Mouse (Mus musculus) gastrocnemius, postnatal 10 days (tissue): ENCODE measurements around the gene Gm43517. TPM values are rescaled to one million over a fixed set of nuclear protein-coding genes. Genes with fewer than 3 reads are reported as not detected.

Experiments
- DNase-seq: peaks from one replicate; pipeline ENCODE4 v3.0.0; 2021; ENCODE audit warnings: mixed read lengths
- long read RNA-seq, 2 experiments: library from polyadenylated mRNA; stranded (forward); transcript quantifications; one replicate each; pipeline ENCODE4 v2.0.0; 2021
- total RNA-seq, 2 experiments: library from RNA; stranded (reverse); gene quantifications; 2 replicates each; pipeline ENCODE4 v1.2.3; 2021

The Gm43517 gene
- not detected for total RNA-seq
- long read RNA-seq, experiment 1: 0 reads
- long read RNA-seq, experiment 2: 0 reads

GRCm38 (mm10) chr12:49384876-49385630 is at the start of gene Gm43517:
TSS of gene Gm43517 (plus strand) at chr12:49385174.
- peak; percentile 10 for DNase-seq

DNA sequence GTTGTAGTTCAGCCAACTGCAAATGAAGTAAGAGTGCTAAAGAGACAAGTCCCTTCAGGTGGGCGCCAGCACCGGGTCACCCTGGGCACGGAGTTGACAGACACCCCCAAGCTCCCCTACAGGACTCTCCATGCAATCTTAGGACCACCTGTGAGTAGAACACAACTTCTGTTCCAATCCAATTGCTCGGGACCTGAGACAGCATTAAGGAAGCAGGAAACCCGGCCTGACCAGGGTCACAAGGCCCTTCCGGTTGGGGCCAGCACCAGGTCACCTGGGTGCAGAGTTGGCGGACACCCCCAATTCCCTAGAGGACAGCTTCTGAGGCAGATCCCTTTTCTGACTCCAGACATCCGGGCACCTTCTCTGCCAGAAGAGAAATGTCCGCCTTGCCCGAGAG is 35.3 kb upstream of the Gm43517 start:
- no peak for DNase-seq

DNA sequence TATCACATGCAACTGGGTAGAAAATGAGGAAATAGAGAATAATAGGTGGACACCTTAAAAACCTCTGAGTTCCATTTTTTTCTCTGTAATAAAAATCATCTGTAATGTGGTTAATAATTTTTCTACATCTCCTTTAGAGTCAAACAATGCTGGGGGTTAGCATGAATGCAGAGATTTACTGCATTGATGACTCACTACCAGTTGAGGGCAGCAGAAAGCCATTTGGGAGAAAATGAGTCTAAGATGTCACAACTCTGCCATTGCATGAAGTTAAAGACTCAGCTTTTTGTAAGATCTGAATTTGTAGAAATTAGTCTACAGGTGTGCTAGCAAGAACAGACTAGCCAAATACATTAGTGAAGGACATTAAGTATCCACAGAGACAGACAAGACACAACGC is 16.0 kb upstream of the Gm43517 start:
- DNase-seq: no peak

DNA sequence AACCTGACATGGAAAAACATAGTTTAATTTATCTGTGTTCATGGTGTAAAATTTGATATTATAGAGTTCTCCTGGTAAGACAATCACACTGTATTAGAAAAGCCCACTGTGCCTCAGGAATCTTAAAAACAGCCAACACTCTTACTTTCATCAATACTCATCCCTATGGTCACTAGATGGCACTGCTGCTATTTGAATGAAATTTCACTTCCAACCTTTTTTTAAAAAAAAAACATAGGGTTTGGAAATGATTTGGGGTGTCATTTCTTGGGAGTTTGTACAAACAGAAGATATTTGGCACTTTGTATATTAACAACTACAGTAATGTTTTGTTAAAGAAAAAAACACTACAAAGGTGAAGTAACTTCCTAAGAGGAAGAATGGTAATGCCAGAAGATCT is 12.8 kb upstream of the Gm43517 start:
- no peak for DNase-seq

DNA sequence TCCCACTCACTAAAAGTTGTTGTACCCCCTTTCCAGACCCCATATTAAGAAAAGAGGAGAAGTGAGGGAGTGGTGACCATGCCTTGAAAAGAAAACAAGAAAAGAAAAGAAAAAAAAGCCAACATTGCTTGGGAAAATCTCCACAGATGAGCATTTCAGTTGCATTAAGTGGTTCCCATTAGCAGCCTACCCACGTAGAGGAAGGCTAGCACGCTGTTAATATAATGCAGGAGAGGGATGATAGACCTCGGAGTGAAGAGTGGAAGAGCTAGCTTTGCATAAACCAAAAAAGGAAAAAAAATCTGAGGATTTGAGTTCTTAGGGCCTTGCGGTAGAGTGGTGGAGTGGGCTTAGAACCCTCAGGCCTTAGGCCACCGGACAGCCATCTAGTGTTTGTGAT is 11.8 kb upstream of the Gm43517 start:
- DNase-seq: no peak

- no peak for DNase-seq
Observed at GRCm38 (mm10) chr12:49373821-49374605, 11.0 kb upstream of the Gm43517 start.

GRCm38 (mm10) chr12:49374606-49374995 is 10.4 kb upstream of the Gm43517 start:
- DNase-seq: no peak

GRCm38 (mm10) chr12:49375427-49376317 is 9.3 kb upstream of the Gm43517 start:
- DNase-seq: no peak

GRCm38 (mm10) chr12:49376318-49376992 is 8.5 kb upstream of the Gm43517 start:
- no peak for DNase-seq

DNA sequence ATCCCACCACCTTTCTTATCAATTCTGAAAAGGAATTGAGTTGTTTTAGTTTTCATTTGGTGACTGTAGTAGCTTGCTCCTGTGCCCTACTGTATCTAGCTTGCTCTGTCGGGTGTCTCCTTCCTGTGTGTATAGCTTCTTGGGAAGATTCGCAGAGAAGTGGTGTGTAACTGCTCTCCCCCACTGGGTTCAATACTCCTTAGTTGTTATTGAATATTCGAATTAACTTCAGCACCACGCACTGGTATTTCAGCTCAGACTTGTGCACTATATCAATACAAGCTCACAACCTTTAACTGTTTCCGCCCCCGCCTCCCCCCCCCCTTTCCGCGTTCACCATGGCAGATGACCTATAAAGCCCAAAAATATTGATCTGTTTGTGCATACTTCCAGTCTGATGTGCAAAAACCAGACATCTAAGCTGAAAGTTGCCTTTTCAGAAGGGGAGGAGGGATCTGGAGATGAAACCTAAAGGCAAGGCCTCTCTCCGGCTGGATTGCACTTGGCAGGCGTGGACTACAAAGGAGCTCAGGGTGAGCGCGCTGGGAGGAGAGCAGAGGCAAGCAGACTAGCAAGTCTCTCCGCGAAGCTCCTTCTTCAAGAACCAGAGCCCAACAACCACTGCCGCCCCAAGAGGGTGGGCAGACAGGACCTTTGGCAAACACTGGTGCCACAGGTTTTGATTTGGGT is 7.5 kb upstream of the Gm43517 start:
- no peak for DNase-seq

DNA sequence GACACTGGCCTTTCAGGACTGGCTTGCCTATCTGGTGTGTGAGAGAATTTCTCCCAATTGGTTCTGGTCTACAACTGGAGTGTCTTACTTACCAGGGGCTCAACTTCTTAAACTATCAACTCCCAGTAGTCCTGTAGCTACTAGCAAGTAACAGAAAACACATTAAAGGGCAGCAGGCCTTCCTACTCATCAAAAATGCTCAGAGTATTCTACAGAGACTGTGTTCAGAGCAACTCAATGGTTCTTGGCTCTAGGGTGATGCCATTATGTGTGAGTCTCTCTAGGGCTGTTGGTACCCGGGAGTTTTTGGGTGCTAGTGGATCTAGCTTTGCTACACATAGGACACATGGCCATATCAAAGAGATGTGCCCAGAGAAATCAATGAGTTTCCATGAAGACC is 6.1 kb upstream of the Gm43517 start:
- DNase-seq: no peak

GRCm38 (mm10) chr12:49379446-49379845 is 5.5 kb upstream of the Gm43517 start:
- DNase-seq: no peak

DNA sequence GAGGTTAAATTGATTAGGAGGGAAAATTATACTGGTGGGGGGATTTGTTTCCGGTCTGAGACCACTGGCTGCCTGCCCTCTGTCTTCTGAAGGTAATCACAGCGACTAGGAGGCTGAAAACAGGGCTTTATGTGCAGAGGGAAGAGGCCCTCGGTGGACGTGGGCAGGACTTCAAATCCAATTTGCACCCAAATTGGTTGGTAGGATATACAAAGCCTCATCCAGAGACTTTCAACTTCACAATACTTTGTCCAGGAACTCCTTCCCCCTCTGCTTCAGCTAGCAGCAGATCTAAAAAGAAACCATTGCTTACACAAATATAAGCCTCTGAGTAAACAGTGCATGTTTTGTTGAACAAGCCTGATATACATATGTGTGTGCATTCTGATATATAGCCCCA is 4.5 kb upstream of the Gm43517 start:
- no peak for DNase-seq

DNA sequence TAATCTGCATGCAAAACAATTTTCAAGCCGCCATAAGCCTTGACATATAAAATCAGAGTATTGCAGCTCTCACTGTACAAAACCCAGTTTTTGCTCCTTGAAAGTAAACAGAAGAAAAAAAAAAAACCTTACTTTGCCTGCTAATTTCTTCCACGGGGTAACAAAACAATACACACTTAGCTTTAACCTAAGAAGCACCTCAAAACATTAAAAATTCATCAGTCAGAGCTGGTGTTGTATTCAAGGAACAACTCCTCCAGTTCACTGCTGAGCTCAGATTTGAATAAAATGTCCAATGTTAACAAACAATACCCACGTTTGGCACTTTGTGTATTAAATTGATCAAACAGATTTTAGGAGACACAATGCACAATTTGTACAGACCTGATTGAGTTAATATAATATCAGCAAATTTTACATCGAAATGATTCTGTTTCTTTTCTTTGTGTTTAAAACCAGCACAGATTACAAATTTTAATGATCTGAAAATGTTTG is 3.9 kb upstream of the Gm43517 start:
- DNase-seq: no peak

DNA sequence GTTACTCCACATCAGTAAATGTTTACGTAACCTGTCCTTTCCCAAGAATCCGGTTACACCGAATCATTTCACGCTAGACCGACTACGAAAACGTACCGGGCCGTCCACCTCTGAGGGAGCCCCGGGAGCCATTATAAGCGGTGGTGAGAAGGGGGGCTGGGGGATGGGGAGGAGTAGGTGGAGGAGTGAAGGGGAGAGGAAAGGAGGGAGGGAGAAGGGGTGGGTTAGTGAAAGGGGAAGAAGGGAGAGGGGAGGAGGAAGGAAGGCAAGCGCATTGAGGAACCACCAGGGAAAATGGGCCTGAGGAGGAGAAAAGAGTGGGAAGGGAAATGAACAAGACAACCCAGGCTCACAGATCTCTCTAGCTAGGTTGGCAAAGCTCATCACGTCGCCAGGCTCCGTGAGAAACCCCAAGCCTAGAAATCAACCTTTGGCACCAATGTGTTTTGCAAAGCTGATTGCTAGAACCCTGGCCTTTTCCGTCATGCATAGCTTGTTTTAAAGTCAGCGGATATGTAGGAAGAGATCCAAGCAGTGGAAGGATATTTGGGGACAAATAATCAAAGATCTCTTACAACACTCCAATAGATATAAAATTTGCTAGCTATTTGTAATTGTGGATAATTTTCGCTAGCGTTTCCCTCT is 3.1 kb upstream of the Gm43517 start:
- no peak for DNase-seq

- peak; percentile 12 for DNase-seq
Observed at GRCm38 (mm10) chr12:49382565-49383520, 2.1 kb upstream of the Gm43517 start, which contains the start of gene Foxg1. TSS of gene Foxg1 (plus strand) at chr12:49382660.

DNA sequence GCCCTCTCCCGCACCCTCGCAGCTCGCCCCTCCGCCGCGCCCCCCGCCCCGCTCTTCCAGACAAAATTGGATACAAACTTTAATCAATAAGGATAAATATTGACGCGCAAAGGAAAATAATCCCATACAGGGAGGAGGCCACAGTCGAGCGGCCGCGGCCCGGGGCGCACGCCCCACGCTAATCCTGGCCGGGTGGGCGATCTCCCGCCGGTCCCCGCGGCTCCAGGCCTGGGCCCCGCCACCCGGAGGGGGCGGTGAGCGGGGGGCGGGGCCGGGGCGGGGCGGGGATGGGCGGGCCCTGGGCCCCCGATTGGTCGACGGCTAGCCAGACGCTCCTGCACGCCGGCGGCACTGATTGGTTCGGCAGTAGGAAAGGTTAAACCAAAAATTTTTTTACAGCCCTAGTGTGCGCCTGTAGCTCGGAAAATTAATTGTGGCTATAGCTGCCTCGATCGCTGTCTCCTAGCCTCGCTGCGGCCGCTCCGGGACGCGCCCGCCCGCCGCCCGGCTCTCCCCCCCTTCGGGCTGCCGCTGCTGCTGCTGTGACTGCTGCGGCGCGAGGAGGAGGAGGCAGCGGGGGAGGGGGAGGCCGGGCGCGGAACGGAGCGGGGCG is 1.3 kb upstream of the Gm43517 start:
- DNase-seq: no peak

GRCm38 (mm10) chr12:49384295-49384875 is 589 bp upstream of the Gm43517 start:
- DNase-seq: no peak

DNA sequence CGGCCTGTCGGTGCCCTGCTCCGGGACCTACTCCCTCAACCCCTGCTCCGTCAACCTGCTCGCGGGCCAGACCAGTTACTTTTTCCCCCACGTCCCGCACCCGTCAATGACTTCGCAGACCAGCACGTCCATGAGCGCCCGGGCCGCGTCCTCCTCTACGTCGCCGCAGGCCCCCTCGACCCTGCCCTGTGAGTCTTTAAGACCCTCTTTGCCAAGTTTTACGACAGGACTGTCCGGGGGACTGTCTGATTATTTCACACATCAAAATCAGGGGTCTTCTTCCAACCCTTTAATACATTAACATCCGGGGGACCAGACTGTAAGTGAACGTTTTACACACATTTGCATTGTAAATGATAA is 637 bp downstream of the Gm43517 start:
- no peak for DNase-seq
